In genomic region chr13:44991936-44992335, GRCm38 (mm10) we compare ENCODE assay signal across 19 mouse cellular contexts.
"Had no signal": no experiment of that assay in that cellular context is flagged by ENCODE, and none has a peak within 500 bp of the region (broad histone marks: within the 10 kb centered on the region; RNA-seq: fewer than 3 reads in every experiment).

No protein-coding gene starts in this region.

- ATAC-seq: midbrain, embryonic 13.5 days; midbrain, embryonic 16.5 days had no signal

- H3K9me3 ChIP-seq: limb, embryonic 13.5 days; liver, embryonic 13.5 days; megakaryocyte, embryonic 14.5 days; midbrain, embryonic 10.5 days; midbrain, embryonic 13.5 days; neural tube, embryonic 13.5 days; stomach, embryonic 15.5 days had no signal

- DNase-seq: kidney, adult 9 months; kidney, postnatal 14 days; kidney, postnatal 4 days; left cerebral cortex, postnatal 4 days; liver, embryonic 13.5 days; lung, adult 2 months; lung, postnatal 36 days; right cerebral cortex, adult 18-20 months; right cerebral cortex, postnatal 14 days; right cerebral cortex, postnatal 4 days; thymus, postnatal 25 days had no signal

- H3K4me2 ChIP-seq: limb, embryonic 13.5 days; liver, embryonic 13.5 days; midbrain, embryonic 13.5 days; neural tube, embryonic 13.5 days; stomach, embryonic 15.5 days had no signal

- H3K9ac ChIP-seq: limb, embryonic 13.5 days; liver, embryonic 13.5 days; midbrain, embryonic 13.5 days; neural tube, embryonic 13.5 days; stomach, embryonic 15.5 days had no signal

- H3K4me1 ChIP-seq: midbrain, embryonic 10.5 days; midbrain, embryonic 13.5 days; stomach, embryonic 15.5 days had no signal

- H3K27ac ChIP-seq: limb, embryonic 13.5 days; liver, embryonic 13.5 days; midbrain, embryonic 10.5 days; midbrain, embryonic 13.5 days; neural tube, embryonic 13.5 days; stomach, embryonic 15.5 days had no signal

- H3K27me3 ChIP-seq: limb, embryonic 13.5 days; liver, embryonic 13.5 days; megakaryocyte, embryonic 14.5 days; midbrain, embryonic 13.5 days; neural tube, embryonic 13.5 days; stomach, embryonic 15.5 days had no signal

- H3K4me3 ChIP-seq: limb, embryonic 13.5 days; liver, embryonic 13.5 days; megakaryocyte, embryonic 14.5 days; midbrain, embryonic 10.5 days; midbrain, embryonic 13.5 days; myocyte; neural tube, embryonic 13.5 days; stomach, embryonic 15.5 days had no signal
